Mouse (Mus musculus) T-helper 17 cell (primary cell): Measurements from ENCODE around the gene Pik3r6.

ENCODE experiments used
- in situ Hi-C, 2 experiments: fragments of 300-600 bp; cut with MboI, MseI; formaldehyde crosslinking; loops; 1 replicate in 1 of 2; 2 replicates in 1 of 2; pipeline ENCODE4 v1.15.1; 2025; ENCODE audit warnings: high pct_unique_total_duplicates in 2 of 2

Gene Pik3r6

DNA sequence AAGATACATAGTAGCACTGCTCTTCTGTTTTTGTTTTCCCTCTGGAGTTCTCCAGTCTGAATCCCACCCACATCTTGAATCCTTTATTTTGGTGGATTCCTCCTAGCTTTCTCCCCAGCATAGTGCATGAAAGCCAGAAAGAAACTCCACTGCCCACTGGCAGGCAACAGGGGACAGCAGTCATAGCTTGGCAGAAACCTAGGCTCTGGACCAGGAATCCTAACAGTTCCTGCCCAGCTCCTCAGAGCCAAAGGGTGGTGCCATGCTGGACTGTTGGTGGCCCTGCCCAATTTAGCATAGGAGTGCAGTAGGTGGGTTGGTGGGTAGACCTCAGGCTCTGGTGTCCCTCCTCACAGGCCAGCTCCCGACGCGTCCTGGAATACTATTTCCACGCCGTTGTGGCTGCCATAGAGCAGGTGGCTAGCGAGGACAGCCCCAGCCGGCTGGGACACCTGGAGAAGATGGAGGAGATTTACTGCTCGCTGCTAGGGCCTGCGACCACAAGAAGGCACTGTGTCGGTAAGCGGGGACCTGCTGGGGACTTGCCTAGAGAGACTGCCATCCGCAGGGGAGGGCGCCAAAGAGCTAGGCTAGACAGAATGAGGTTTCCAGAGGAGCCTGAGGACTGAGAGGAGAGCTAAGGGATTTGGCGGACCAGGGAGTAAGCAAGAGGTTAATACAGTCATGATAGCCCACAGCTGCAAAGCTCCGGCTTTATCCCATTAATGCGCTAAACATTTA lies 28.4 kb downstream of the Pik3r6 start:
- in situ Hi-C loops, result no loop called here

- in situ Hi-C loops, result no loop called here
Measured at GRCm38 (mm10) chr11:68531941-68532535, 29.2 kb downstream of the Pik3r6 start.

GRCm38 (mm10) chr11:68532773-68533172 lies 30.0 kb downstream of the Pik3r6 start:
- in situ Hi-C loops, result no loop called here

DNA sequence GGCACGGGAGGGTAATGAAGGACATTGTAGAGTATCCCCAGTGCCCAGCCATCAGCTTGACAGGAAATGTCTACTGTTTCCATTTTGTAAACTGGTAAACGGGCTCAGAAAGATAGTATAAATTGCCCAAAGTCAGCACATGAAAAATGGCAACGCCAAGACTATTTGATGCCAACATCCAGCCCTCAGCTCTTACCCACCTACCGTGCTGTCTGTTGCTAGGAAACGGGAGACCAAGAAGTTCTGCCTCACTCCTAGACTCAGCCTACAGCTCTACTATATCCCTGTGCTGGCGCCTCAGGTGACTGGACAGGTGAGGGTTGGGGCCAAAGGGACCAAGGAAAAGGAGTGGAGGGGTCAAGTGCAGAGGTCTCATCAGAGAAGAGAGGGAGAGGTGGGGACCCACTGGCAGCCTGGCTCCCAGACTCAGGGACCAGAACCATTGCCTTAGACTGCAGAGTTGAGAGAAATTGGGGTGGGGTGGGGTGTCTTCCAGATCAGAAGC lies 31.2 kb downstream of the Pik3r6 start:
- in situ Hi-C loops, result no loop called here

DNA sequence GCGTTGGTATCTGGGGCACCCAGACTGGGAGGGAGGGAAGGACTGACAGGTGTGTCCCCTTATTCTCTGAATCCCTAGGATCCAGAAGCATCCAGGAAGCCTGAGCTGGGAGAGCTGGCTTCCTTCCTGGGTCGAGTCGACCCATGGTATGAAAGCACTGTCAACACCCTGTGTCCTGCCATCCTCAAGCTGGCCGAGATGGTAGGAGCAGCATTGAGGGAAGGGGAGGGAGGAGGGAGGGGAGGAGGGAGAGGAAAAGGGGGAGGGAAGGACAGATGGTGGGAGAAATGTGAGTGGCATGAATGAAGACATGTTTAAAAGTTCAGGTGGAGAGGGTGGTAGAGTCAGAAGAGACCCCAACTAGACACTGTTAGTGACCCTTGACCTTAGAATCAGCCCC lies 33.2 kb downstream of the Pik3r6 start:
- in situ Hi-C loops, result no loop called here

GRCm38 (mm10) chr11:68536465-68536864 lies 33.6 kb downstream of the Pik3r6 start:
- in situ Hi-C loops, result no loop called here

DNA sequence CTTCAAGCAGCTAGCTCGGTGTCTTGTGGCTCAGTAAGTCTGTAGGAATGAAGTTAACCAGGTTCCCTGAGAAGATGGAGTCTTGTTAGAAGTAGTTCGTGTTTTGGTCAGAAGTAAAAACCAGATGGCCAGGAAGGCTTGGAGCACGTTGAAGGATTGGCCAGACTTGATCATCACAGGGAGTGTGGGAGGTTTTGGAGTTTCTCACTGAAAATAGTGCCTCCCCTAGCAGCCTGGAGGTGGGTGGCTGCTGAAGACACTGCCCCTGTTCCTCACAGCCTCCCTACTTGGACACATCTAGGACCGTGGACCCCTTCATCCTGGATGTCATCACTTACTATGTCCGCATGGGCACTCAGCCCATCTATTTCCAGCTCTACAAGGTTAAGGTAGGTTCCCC lies 36.8 kb downstream of the Pik3r6 start:
- in situ Hi-C loops, result no loop called here

DNA sequence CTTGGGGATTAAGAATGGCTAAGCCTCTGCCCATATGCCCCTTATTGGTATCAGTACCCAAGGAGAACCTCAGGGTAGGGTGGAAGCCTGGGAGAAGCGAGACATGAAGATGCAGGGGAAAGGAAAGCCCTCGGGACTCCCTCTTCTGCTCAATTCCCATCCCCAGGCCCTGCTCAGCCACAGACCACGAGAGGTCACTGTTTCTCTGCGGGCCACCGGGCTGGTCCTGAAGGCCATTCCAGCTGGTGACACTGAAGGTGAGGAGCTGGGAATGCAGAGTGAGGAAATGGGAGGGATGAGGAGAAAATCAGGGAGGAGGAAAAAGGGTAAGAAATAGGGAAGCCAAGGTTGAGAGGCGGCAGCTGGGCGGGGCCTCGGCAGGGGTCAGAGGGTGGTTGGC lies 41.7 kb downstream of the Pik3r6 start:
- in situ Hi-C loops, result no loop called here

GRCm38 (mm10) chr11:68545172-68545571 lies 42.4 kb downstream of the Pik3r6 start:
- in situ Hi-C loops, result no loop called here

- in situ Hi-C loops, result no loop called here
Measured at GRCm38 (mm10) chr11:68545682-68546222, 42.9 kb downstream of the Pik3r6 start.

DNA sequence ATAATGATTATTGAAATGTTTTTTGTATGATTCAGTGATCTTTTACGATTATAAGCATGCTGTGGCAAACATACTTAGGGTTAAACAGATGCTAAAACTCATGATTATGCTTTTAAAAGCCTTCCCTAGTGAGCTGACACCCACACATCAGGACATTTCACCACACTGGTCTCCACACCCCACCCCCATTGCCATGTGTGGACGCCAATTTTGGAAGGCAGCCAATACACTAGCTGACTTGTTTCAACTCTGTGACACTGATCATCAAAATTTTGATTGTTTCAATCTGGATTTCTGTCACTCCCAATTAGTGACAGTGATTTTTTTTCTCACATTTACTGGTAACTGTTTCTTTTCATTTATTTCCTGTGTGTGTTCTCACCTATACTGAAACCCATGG lies 44.7 kb downstream of the Pik3r6 start:
- in situ Hi-C loops, result no loop called here

DNA sequence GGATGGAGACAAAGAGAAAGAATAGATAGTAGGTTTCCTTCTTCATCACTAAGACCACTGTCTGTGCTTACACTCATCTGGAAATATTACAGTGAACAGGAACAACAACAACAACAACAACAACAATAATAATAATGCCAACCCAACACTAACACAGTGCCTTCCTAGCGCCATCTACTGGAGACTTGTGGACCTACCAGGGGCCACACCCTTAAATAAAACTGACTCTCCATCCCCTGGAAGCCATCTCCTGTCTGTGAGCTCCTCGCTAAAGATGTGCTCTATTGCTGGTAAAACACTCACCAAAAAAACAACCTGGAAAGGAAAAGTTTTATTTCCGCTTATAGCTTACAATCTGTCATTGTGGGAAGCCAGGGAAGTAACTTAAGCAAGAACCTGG lies 46.8 kb downstream of the Pik3r6 start:
- in situ Hi-C loops, result no loop called here

DNA sequence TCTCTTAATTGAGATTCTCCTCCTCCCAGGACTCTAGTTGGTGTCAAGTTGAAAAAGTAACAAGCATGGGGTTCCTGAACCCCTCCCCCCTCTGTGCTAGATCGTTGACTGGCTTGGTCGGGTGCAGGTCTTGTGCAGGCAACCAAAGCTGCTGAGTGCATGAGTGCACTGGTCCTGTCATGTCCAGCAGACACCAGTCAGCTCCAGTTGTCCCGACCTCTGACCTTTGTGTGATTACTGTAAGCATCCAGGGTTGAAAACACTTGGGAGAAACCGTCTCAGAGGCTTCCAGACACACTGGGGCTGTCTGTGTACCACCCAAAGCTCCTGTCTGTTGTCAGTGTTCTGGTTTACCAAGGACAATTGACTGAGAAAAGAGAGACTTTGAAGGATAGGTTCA lies 47.5 kb downstream of the Pik3r6 start:
- in situ Hi-C loops, result loop anchor here (5.0 to 10.0 kb wide), 4 partner anchors 53 to 118 kb away; partner anchors contain the start of gene Pik3r5 (in 1 of the 2)

DNA sequence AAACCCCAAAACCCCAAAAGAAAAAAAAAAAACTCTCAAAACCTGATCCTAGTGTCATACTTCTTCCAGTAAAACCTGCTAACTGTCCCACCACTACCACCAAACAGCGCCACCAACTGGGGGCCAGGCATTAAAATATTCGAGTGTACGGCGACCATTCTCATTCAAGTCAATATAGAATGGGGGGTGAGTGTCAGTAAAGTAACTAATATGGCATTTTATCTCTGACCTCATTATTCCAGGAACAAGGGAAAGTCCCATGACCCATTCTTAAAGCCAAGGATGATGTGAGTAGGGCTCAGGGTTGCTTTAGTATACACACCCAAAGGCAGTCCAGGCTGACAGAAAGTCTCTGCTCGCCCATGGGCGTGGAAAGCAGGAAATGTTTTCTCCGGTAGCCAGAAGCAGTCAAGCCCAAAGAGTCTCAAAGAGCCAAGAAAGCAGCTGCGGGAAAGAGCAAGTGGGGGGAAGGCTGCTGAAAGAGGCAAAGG lies 51.2 kb downstream of the Pik3r6 start:
- in situ Hi-C loops, result loop anchor here (5.0 to 10.0 kb wide), 4 partner anchors 57 to 122 kb away; partner anchors contain the start of gene Pik3r5 (in 1 of the 2)

- in situ Hi-C loops, result loop anchor here in 1 of 2 experiments (10.0 kb wide), 1 partner anchor 61 kb away; no protein-coding TSS in a partner anchor
Measured at GRCm38 (mm10) chr11:68555918-68556584, 53.2 kb downstream of the Pik3r6 start, which contains the start of gene Mfsd6l. Mfsd6l (plus strand) TSS chr11:68556186.

GRCm38 (mm10) chr11:68559546-68559945 lies 56.7 kb downstream of the Pik3r6 start:
- in situ Hi-C loops, result loop anchor here in 1 of 2 experiments (10.0 kb wide), 1 partner anchor 65 kb away; no protein-coding TSS in a partner anchor

- in situ Hi-C loops, result no loop called here
Measured at GRCm38 (mm10) chr11:68561957-68562950, 59.4 kb downstream of the Pik3r6 start.

- in situ Hi-C loops, result no loop called here
Measured at GRCm38 (mm10) chr11:68564356-68565031, 61.7 kb downstream of the Pik3r6 start.

- in situ Hi-C loops, result no loop called here
Measured at GRCm38 (mm10) chr11:68565032-68565429, 62.2 kb downstream of the Pik3r6 start.
